Mouse (Mus musculus) brain, embryonic 14.5 days (tissue): Measurements from ENCODE around the gene Gosr2.

ENCODE experiments used
- CTCF ChIP-seq: fragments of 200-500 bp; IDR thresholded peaks from 2 replicates; pipeline ENCODE4 v1.5.1; 2012; ENCODE audit warnings: inconsistent platforms, mild to moderate bottlenecking, moderate library complexity, borderline replicate concordance; ENCODE audit not compliant: insufficient read depth, insufficient read length; ENCODE audit errors: extremely low read depth
- POLR2A ChIP-seq: fragments of 200-500 bp; IDR thresholded peaks from 2 replicates; pipeline ENCODE4 v1.6.1; 2012; ENCODE audit warnings: mild to moderate bottlenecking, inconsistent platforms, borderline replicate concordance; ENCODE audit not compliant: poor library complexity, insufficient read depth, insufficient read length, severe bottlenecking; ENCODE audit errors: extremely low read depth

GRCm38 (mm10) chr11:103649301-103649982 lies 48.3 kb downstream of the Gosr2 start, which contains the start of gene Rprml:
- TF ChIP-seq CTCF (no peak), POLR2A (no peak)
